Mouse (Mus musculus) intestine, embryonic 16.5 days (tissue): ENCODE results near the gene Rsph1. TPM values are rescaled to one million over a fixed set of nuclear protein-coding genes. Genes with fewer than 3 reads are reported as not detected.
A peak's percentile ranks its signal among the peaks of the same experiment; 100 is the strongest.

ENCODE experiments used
- ATAC-seq: fragments of 200-750 bp; cut with Nextera tagmentation; 2 replicates; pipeline ENCODE4 v1.8.0; 2017; ENCODE audit warnings: moderate TSS enrichment, moderate library complexity
- H3K27ac ChIP-seq: fragments of 300-500 bp; sonication (generic); 2 replicates; pipeline ENCODE4 v1.5.1; 2014; ENCODE audit warnings: mild to moderate bottlenecking, low read length
- H3K27me3 ChIP-seq: fragments of 300-500 bp; sonication (generic); replicated peaks from 2 replicates; pipeline ENCODE4 v1.6.1; 2014; ENCODE audit warnings: low read length, control low read depth, mixed read lengths; ENCODE audit not compliant: control insufficient read depth, insufficient read depth
- H3K36me3 ChIP-seq: fragments of 300-500 bp; sonication (generic); 2 replicates; pipeline ENCODE4 v1.6.1; 2014; ENCODE audit warnings: low read length, control low read depth; ENCODE audit not compliant: control insufficient read depth, insufficient read depth
- H3K4me1 ChIP-seq: fragments of 300-500 bp; sonication (generic); 2 replicates; pipeline ENCODE4 v1.6.1; 2014; ENCODE audit warnings: low read length, control low read depth, mixed read lengths; ENCODE audit not compliant: control insufficient read depth, insufficient read depth
- H3K4me2 ChIP-seq: fragments of 300-500 bp; sonication (generic); 2 replicates; pipeline ENCODE4 v1.6.1; 2014; ENCODE audit warnings: low read depth, low read length, control low read depth
- H3K4me3 ChIP-seq: fragments of 300-500 bp; sonication (generic); 2 replicates; pipeline ENCODE4 v1.5.1; 2014; ENCODE audit warnings: mild to moderate bottlenecking, low read length
- H3K9ac ChIP-seq: fragments of 300-500 bp; sonication (generic); 2 replicates; pipeline ENCODE4 v1.6.1; 2014; ENCODE audit warnings: low read depth, low read length
- H3K9me3 ChIP-seq: fragments of 300-500 bp; sonication (generic); 2 replicates; pipeline ENCODE4 v1.6.1; 2016; ENCODE audit warnings: low read length, control low read depth; ENCODE audit not compliant: control insufficient read depth
- WGBS: fragments of 180-500 bp; shearing (Covaris S2); extraction: QIAGEN DNeasy Blood & Tissue Kit; methylation state at CpG from one replicate; pipeline ENCODE4 v1.1.7; 2014; 5-methylcytosine and 5-hydroxymethylcytosine counted together
- polyA plus RNA-seq: library from polyadenylated mRNA; unstranded; fragments of >200 nt; fragmentation: Nextera tagmentation; extraction: Ambion mirVana; gene quantifications from 2 replicates; pipeline ENCODE4 v1.2.1, GENCODE M21; 2015

The Rsph1 gene
- polyA plus RNA-seq, 1 experiment from 2014 or later: 0.88 TPM

- no peaks in the 10 kb centered on the region for H3K27me3 ChIP-seq
- WGBS: 8% methylated on average over 3 of the region's 3 CpGs
- no peak overlapping the region for H3K27ac ChIP-seq
- no peak overlapping the region for H3K9ac ChIP-seq
- H3K4me1 ChIP-seq: peaks cover 6% of the 10 kb centered on the region; the same call in 1 of the 2 replicates
- ATAC-seq: peak; percentile 46; the same call in 1 of the 2 replicates
- no peaks in the 10 kb centered on the region for H3K36me3 ChIP-seq
- H3K9me3 ChIP-seq: no peaks in the 10 kb centered on the region
- no peak overlapping the region for H3K4me2 ChIP-seq
- H3K4me3 ChIP-seq: no peak overlapping the region
Observed at GRCm38 (mm10) chr17:31265171-31265572, 12.0 kb downstream of the Rsph1 start.

- Histone ChIP-seq H3K4me1 (peaks cover 6% of the 10 kb centered on the region; the same call in 1 of the 2 replicates), H3K27me3 (no peaks in the 10 kb centered on the region), H3K9ac (no peak overlapping the region), H3K36me3 (no peaks in the 10 kb centered on the region), H3K4me3 (no peak overlapping the region), H3K27ac (no peak overlapping the region), H3K9me3 (no peaks in the 10 kb centered on the region), H3K4me2 (no peak overlapping the region)
- 55% methylated on average over 6 of the region's 6 CpGs for WGBS
- ATAC-seq: no peak
Observed at GRCm38 (mm10) chr17:31264372-31264771, 12.8 kb downstream of the Rsph1 start.

- Histone ChIP-seq H3K9me3 (no peaks in the 10 kb centered on the region), H3K4me1 (peaks cover 6% of the 10 kb centered on the region; the same call in 1 of the 2 replicates), H3K36me3 (no peaks in the 10 kb centered on the region), H3K9ac (no peak overlapping the region), H3K27me3 (no peaks in the 10 kb centered on the region), H3K27ac (no peak overlapping the region), H3K4me3 (no peak overlapping the region), H3K4me2 (no peak overlapping the region)
- no peak for ATAC-seq
- 94% methylated on average over 5 of the region's 5 CpGs for WGBS
Observed at GRCm38 (mm10) chr17:31263770-31264169, 13.4 kb downstream of the Rsph1 start.

- Histone ChIP-seq H3K9me3 (no peaks in the 10 kb centered on the region), H3K4me2 (no peak overlapping the region), H3K36me3 (no peaks in the 10 kb centered on the region), H3K27me3 (no peaks in the 10 kb centered on the region), H3K9ac (no peak overlapping the region), H3K27ac (no peak overlapping the region), H3K4me1 (peaks cover 6% of the 10 kb centered on the region; the same call in 1 of the 2 replicates), H3K4me3 (no peak overlapping the region)
- ATAC-seq: no peak
- WGBS: 67% methylated on average over 5 of the region's 5 CpGs
Observed at GRCm38 (mm10) chr17:31262715-31263114, 14.5 kb downstream of the Rsph1 start.

- Histone ChIP-seq H3K4me1 (peaks cover 6% of the 10 kb centered on the region; the same call in 1 of the 2 replicates), H3K36me3 (no peaks in the 10 kb centered on the region), H3K27me3 (no peaks in the 10 kb centered on the region), H3K9me3 (no peaks in the 10 kb centered on the region), H3K27ac (no peak overlapping the region), H3K4me2 (no peak overlapping the region), H3K9ac (no peak overlapping the region), H3K4me3 (no peak overlapping the region)
- ATAC-seq: no peak
- 78% methylated on average over 6 of the region's 6 CpGs for WGBS
Observed at GRCm38 (mm10) chr17:31261352-31261751, 15.8 kb downstream of the Rsph1 start.

DNA sequence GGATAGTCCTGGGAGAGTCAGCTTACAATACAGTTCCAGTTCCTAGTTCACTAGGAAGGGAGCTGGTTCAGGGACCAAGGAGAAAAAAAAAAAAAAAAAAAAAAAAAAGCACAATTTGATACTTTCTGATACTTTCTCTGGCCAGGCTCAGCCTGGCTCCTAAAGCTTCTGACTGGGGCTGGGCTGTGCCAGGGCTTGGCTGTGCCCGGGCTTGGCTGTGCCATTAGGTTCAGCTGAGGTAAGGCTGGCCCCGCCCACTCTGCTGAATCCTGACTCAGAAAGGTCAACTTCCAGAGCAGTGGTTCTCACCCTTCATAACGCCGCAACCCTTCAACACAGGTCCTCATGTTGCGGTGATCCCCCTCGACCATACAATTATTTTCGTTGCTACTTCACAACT, 16.8 kb downstream of the Rsph1 start:
- no peaks in the 10 kb centered on the region for H3K9me3 ChIP-seq

GRCm38 (mm10) chr17:31259825-31260224, 17.4 kb downstream of the Rsph1 start:
- H3K4me1 ChIP-seq: peaks cover under 1% of the 10 kb centered on the region; the same call in 1 of the 2 replicates
- no peaks in the 10 kb centered on the region for H3K27me3 ChIP-seq
- H3K9ac ChIP-seq: no peak overlapping the region
- H3K36me3 ChIP-seq: no peaks in the 10 kb centered on the region
- no peak overlapping the region for H3K27ac ChIP-seq
- no peak overlapping the region for H3K4me3 ChIP-seq
- H3K9me3 ChIP-seq: no peaks in the 10 kb centered on the region
- 67% methylated on average over 4 of the region's 4 CpGs for WGBS
- no peak overlapping the region for H3K4me2 ChIP-seq
- ATAC-seq: no peak

More for the DNA sequence above, 16.8 kb downstream of the Rsph1 start:
- no peak overlapping the region for H3K9ac ChIP-seq
- no peaks in the 10 kb centered on the region for H3K27me3 ChIP-seq
- H3K4me2 ChIP-seq: no peak overlapping the region
- 80% methylated on average over 7 of the region's 7 CpGs for WGBS
- ATAC-seq: no peak
- H3K36me3 ChIP-seq: no peaks in the 10 kb centered on the region
- no peak overlapping the region for H3K4me3 ChIP-seq
- H3K4me1 ChIP-seq: peaks cover 6% of the 10 kb centered on the region; the same call in 1 of the 2 replicates
- no peak overlapping the region for H3K27ac ChIP-seq

GRCm38 (mm10) chr17:31259145-31259544, 18.0 kb downstream of the Rsph1 start:
- no peak overlapping the region for H3K4me2 ChIP-seq
- no peak for ATAC-seq
- H3K36me3 ChIP-seq: no peaks in the 10 kb centered on the region
- H3K9ac ChIP-seq: no peak overlapping the region
- H3K27ac ChIP-seq: no peak overlapping the region
- 81% methylated on average over 4 of the region's 4 CpGs for WGBS
- H3K4me3 ChIP-seq: no peak overlapping the region
- H3K27me3 ChIP-seq: no peaks in the 10 kb centered on the region
- H3K9me3 ChIP-seq: no peaks in the 10 kb centered on the region
- H3K4me1 ChIP-seq: no peaks in the 10 kb centered on the region; the same call in 1 of the 2 replicates

DNA sequence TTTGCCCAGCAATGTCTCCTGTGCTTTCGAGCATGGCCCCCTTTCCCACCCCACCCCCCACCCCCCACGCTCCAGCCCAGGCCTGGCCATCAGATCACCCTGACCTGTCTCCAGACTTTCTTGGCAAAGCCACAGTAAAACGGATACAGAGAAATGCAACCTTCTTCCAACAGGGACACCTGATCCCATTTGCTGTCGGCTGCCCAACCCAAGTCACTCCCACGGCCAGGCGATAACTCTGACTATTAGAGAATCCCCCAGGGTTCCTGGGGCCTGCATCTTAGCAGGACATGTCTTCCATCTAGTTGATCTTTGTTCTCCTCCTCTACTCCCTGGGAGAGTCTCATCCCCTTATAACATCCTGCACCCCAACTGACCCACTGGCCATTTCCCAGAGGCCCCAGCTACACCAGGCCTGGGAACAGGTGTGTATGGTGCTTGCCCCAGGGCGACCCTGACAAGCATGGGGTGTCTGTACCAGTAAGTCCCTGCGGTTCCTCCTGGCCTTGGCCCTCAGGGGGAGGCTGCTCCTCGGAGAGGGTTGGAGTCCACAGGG, 18.8 kb downstream of the Rsph1 start:
- Histone ChIP-seq H3K4me2 (no peak overlapping the region), H3K4me1 (no peaks in the 10 kb centered on the region; the same call in 1 of the 2 replicates), H3K9ac (no peak overlapping the region), H3K27me3 (no peaks in the 10 kb centered on the region), H3K36me3 (no peaks in the 10 kb centered on the region), H3K4me3 (no peak overlapping the region), H3K9me3 (no peaks in the 10 kb centered on the region), H3K27ac (no peak overlapping the region)
- ATAC-seq: no peak
- WGBS: 84% methylated on average over 9 of the region's 9 CpGs

GRCm38 (mm10) chr17:31257898-31258297, 19.3 kb downstream of the Rsph1 start:
- Histone ChIP-seq H3K4me3 (no peak overlapping the region), H3K36me3 (no peaks in the 10 kb centered on the region), H3K9ac (no peak overlapping the region), H3K4me1 (no peaks in the 10 kb centered on the region; the same call in 1 of the 2 replicates), H3K27ac (no peak overlapping the region), H3K9me3 (no peaks in the 10 kb centered on the region), H3K4me2 (no peak overlapping the region), H3K27me3 (no peaks in the 10 kb centered on the region)
- 93% methylated on average over 12 of the region's 12 CpGs for WGBS
- no peak for ATAC-seq
